Mouse (Mus musculus): ENCODE data around the gene Mecom. TPM values are rescaled to one million over a fixed set of nuclear protein-coding genes. Genes with fewer than 3 reads are reported as not detected.

Gene Mecom
- polyA plus RNA-seq, 1 experiment from 2014 or later: 38.7 TPM

GRCm38 (mm10) chr3:30506329-30507027 lies 41.3 kb downstream of the Mecom start:
- ATAC-seq (ENCODE audit: insufficient number of reproducible peaks, low FRiP score): no peak
- H3K4me2 ChIP-seq: peak overlapping the region; percentile 97
- peaks cover 14% of the 10 kb centered on the region for H3K27me3 ChIP-seq (replicated peaks)
- H3K27ac ChIP-seq (ENCODE audit: poor library complexity, severe bottlenecking): peak overlapping the region; percentile 96
- H3K9ac ChIP-seq: peak overlapping the region; percentile 86
- H3K4me3 ChIP-seq: peak overlapping the region; percentile 81
- H3K9me3 ChIP-seq (replicated peaks): no peaks in the 10 kb centered on the region
- H3K36me3 ChIP-seq: no peaks in the 10 kb centered on the region
- H3K4me1 ChIP-seq (replicated peaks): peaks cover 32% of the 10 kb centered on the region
- WGBS: 6% methylated on average over 17 of the region's 17 CpGs

- WGBS: 21% methylated on average over 16 of the region's 16 CpGs
- H3K27ac ChIP-seq (ENCODE audit: poor library complexity, severe bottlenecking): peak overlapping the region; percentile 52
- H3K27me3 ChIP-seq (replicated peaks): peaks cover 10% of the 10 kb centered on the region
- peak overlapping the region; percentile 50 for H3K4me2 ChIP-seq
- H3K9ac ChIP-seq: peak overlapping the region; percentile 44; the same call in 1 of the 2 replicates
- H3K9me3 ChIP-seq (replicated peaks): no peaks in the 10 kb centered on the region
- H3K4me1 ChIP-seq (replicated peaks): peaks cover 32% of the 10 kb centered on the region
- no peak for ATAC-seq (ENCODE audit: insufficient number of reproducible peaks, low FRiP score)
- no peaks in the 10 kb centered on the region for H3K36me3 ChIP-seq
- no peak overlapping the region for H3K4me3 ChIP-seq
These were observed 42.0 kb downstream of the Mecom start for GRCm38 (mm10) chr3:30505741-30506251.

GRCm38 (mm10) chr3:30504561-30504960 lies 43.2 kb downstream of the Mecom start:
- H3K9ac ChIP-seq: no peak overlapping the region; the same call in none of the 2 replicates
- ATAC-seq (ENCODE audit: insufficient number of reproducible peaks, low FRiP score): no peak

GRCm38 (mm10) chr3:30503821-30504220 lies 44.0 kb downstream of the Mecom start:
- Histone ChIP-seq H3K9me3 (replicated peaks) (no peaks in the 10 kb centered on the region), H3K4me2 (peak overlapping the region; percentile 13; the same call in 1 of the 2 replicates), H3K27ac (ENCODE audit: poor library complexity, severe bottlenecking) (peak overlapping the region; percentile 8; the same call in 1 of the 2 replicates), H3K9ac (no peak overlapping the region), H3K4me1 (replicated peaks) (peaks cover 28% of the 10 kb centered on the region), H3K36me3 (no peaks in the 10 kb centered on the region), H3K27me3 (replicated peaks) (peaks cover 10% of the 10 kb centered on the region; the same call in 1 of the 2 replicates), H3K4me3 (no peak overlapping the region)
- ATAC-seq (ENCODE audit: insufficient number of reproducible peaks, low FRiP score): no peak

More at GRCm38 (mm10) chr3:30504561-30504960, 43.2 kb downstream of the Mecom start:
- peak overlapping the region; percentile 13 for H3K4me2 ChIP-seq
- WGBS: 38% methylated on average over 7 of the region's 7 CpGs
- peaks cover 10% of the 10 kb centered on the region; the same call in 1 of the 2 replicates for H3K27me3 ChIP-seq (replicated peaks)
- H3K9me3 ChIP-seq (replicated peaks): no peaks in the 10 kb centered on the region
- H3K4me1 ChIP-seq (replicated peaks): peaks cover 28% of the 10 kb centered on the region
- no peak overlapping the region for H3K4me3 ChIP-seq
- H3K27ac ChIP-seq (ENCODE audit: poor library complexity, severe bottlenecking): peak overlapping the region; percentile 8; the same call in 1 of the 2 replicates
- H3K36me3 ChIP-seq: no peaks in the 10 kb centered on the region

- no peak for ATAC-seq (ENCODE audit: insufficient number of reproducible peaks, low FRiP score)
- Histone ChIP-seq H3K9me3 (replicated peaks) (no peaks in the 10 kb centered on the region), H3K4me1 (replicated peaks) (0 out of 2 replicates have a peak, but pooled peaks cover 2% of the 10 kb centered on the region), H3K4me3 (no peak overlapping the region), H3K4me2 (no peak overlapping the region), H3K27ac (ENCODE audit: poor library complexity, severe bottlenecking) (no peak overlapping the region), H3K36me3 (no peaks in the 10 kb centered on the region), H3K9ac (no peak overlapping the region), H3K27me3 (replicated peaks) (no peaks in the 10 kb centered on the region)
- WGBS: 24% methylated on average over 9 of the region's 9 CpGs
These were observed 49.5 kb downstream of the Mecom start for GRCm38 (mm10) chr3:30498202-30498828.

GRCm38 (mm10) chr3:30494371-30494770 lies 53.4 kb downstream of the Mecom start:
- Histone ChIP-seq H3K4me1 (replicated peaks) (0 out of 2 replicates have a peak, but pooled peaks cover 2% of the 10 kb centered on the region), H3K9ac (no peak overlapping the region), H3K27me3 (replicated peaks) (no peaks in the 10 kb centered on the region), H3K9me3 (replicated peaks) (no peaks in the 10 kb centered on the region), H3K4me3 (no peak overlapping the region), H3K36me3 (no peaks in the 10 kb centered on the region), H3K27ac (ENCODE audit: poor library complexity, severe bottlenecking) (no peak overlapping the region), H3K4me2 (no peak overlapping the region)
- 73% methylated on average over 2 of the region's 2 CpGs for WGBS
- ATAC-seq (ENCODE audit: insufficient number of reproducible peaks, low FRiP score): no peak

GRCm38 (mm10) chr3:30488808-30489207 lies 59.0 kb downstream of the Mecom start:
- WGBS: 52% methylated on average over 4 of the region's 4 CpGs

GRCm38 (mm10) chr3:30486422-30486821 lies 61.4 kb downstream of the Mecom start:
- H3K36me3 ChIP-seq: no peaks in the 10 kb centered on the region
- H3K4me3 ChIP-seq: no peak overlapping the region
- H3K27ac ChIP-seq (ENCODE audit: poor library complexity, severe bottlenecking): no peak overlapping the region
- H3K9ac ChIP-seq: no peak overlapping the region
- 76% methylated on average over 4 of the region's 4 CpGs for WGBS
- no peak for ATAC-seq (ENCODE audit: insufficient number of reproducible peaks, low FRiP score)
- no peaks in the 10 kb centered on the region for H3K9me3 ChIP-seq (replicated peaks)
- H3K4me1 ChIP-seq (replicated peaks): peaks cover 9% of the 10 kb centered on the region
- no peak overlapping the region for H3K4me2 ChIP-seq
- H3K27me3 ChIP-seq (replicated peaks): no peaks in the 10 kb centered on the region

More at GRCm38 (mm10) chr3:30488808-30489207, 59.0 kb downstream of the Mecom start:
- Histone ChIP-seq H3K36me3 (no peaks in the 10 kb centered on the region), H3K4me3 (no peak overlapping the region), H3K27me3 (replicated peaks) (no peaks in the 10 kb centered on the region), H3K4me1 (replicated peaks) (peaks cover 3% of the 10 kb centered on the region), H3K9me3 (replicated peaks) (no peaks in the 10 kb centered on the region), H3K27ac (ENCODE audit: poor library complexity, severe bottlenecking) (no peak overlapping the region), H3K9ac (no peak overlapping the region), H3K4me2 (no peak overlapping the region)
- no peak for ATAC-seq (ENCODE audit: insufficient number of reproducible peaks, low FRiP score)

- 57% methylated on average over 5 of the region's 5 CpGs for WGBS
- Histone ChIP-seq H3K27me3 (replicated peaks) (no peaks in the 10 kb centered on the region), H3K4me3 (no peak overlapping the region), H3K27ac (ENCODE audit: poor library complexity, severe bottlenecking) (no peak overlapping the region), H3K4me2 (no peak overlapping the region), H3K9me3 (replicated peaks) (no peaks in the 10 kb centered on the region), H3K4me1 (replicated peaks) (peaks cover 15% of the 10 kb centered on the region), H3K36me3 (no peaks in the 10 kb centered on the region), H3K9ac (no peak overlapping the region)
- no peak for ATAC-seq (ENCODE audit: insufficient number of reproducible peaks, low FRiP score)
These were observed 64.7 kb downstream of the Mecom start for GRCm38 (mm10) chr3:30483006-30483684.

- H3K27me3 ChIP-seq (replicated peaks): no peaks in the 10 kb centered on the region
- H3K27ac ChIP-seq (ENCODE audit: poor library complexity, severe bottlenecking): no peak overlapping the region
- ATAC-seq (ENCODE audit: insufficient number of reproducible peaks, low FRiP score): no peak
- H3K4me3 ChIP-seq: no peak overlapping the region
- 75% methylated on average over 10 of the region's 10 CpGs for WGBS
- no peak overlapping the region for H3K4me2 ChIP-seq
- H3K36me3 ChIP-seq: no peaks in the 10 kb centered on the region
- no peak overlapping the region for H3K9ac ChIP-seq
- peaks cover 15% of the 10 kb centered on the region for H3K4me1 ChIP-seq (replicated peaks)
- H3K9me3 ChIP-seq (replicated peaks): no peaks in the 10 kb centered on the region
These were observed 66.1 kb downstream of the Mecom start for GRCm38 (mm10) chr3:30481682-30482081.

- Histone ChIP-seq H3K4me2 (no peak overlapping the region), H3K27ac (ENCODE audit: poor library complexity, severe bottlenecking) (no peak overlapping the region), H3K9me3 (replicated peaks) (no peaks in the 10 kb centered on the region), H3K9ac (no peak overlapping the region), H3K36me3 (no peaks in the 10 kb centered on the region), H3K4me3 (no peak overlapping the region), H3K27me3 (replicated peaks) (no peaks in the 10 kb centered on the region), H3K4me1 (replicated peaks) (peaks cover 15% of the 10 kb centered on the region)
- no peak for ATAC-seq (ENCODE audit: insufficient number of reproducible peaks, low FRiP score)
- 65% methylated on average over 6 of the region's 6 CpGs for WGBS
These were observed 67.3 kb downstream of the Mecom start for GRCm38 (mm10) chr3:30480551-30480950.
